Mouse (Mus musculus): ENCODE results near the gene Hif3a.

The Hif3a gene

DNA sequence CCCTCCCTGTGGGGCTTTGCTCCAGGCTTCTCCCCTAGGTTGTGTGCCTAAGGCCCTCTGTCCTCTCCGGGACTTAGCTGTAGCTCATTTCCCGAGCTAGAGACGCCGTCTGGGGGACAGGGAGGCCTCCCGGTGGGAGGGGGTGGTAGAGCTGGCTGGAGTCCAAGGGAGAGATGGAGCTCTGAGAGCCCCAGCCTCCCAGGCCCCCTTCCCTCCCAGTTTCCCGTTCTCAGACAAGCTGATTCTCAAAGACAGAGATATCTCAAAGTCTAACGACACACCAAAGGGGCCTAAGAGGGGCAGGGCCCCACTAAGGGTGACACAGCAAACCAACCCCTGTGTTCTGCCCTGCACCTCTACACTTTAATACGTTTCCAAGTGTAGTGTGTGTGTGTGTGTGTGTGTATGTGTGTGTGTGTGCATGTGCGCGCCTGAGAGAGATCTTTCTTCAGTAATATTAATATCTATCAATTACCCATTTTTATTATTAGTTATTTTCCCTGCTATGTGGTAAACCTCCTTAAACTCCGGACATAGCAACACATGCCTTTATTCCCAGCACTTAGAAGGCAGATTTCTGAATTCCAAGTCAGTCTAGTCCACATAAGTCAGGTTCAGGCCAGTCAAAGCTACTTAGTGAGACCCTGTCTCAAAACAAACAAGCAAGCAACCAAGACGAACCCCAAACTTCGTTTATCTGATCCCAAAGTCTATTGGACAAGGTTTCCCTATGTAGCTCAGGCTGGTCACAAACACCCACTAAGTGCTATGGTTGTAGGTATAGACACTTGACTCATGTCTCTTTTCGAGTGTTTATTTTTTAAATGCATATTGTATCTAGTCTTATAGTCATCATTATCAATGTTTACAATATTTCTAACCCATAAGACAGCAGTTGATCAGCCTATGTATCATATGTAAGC lies 5.4 kb downstream of the Hif3a start:
- CTCF ChIA-PET, result interaction anchor here (0.7 kb wide), 1 partner anchor 1108 kb away, joined by 3 read pairs; no protein-coding TSS in a partner anchor

DNA sequence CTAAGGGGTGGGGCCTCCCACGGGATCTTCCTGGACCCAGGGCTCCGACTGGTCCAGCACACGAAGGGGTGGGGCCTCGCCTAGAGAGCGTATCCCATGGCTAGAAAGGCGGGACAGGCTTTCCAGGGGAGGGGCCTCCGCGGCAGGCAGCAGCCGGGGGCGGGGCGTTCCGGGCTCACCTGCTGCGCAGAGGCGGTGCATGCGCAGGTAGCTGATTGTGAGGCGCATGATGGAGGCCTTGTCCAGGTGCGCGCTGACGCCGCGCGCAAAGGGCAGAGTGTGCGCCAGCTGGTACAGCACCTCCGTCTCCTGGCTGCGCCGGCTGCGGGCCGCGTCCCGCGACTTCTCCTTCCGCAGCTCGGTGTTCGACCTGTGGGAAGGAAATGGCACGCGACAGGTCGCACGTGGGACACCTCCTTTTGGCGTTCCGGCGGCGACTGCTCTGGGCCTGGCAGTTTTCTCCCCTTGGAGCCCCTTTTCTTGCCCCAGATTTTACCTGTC lies 6.1 kb downstream of the Hif3a start:
- CTCF ChIA-PET, result interaction anchor here (1.4 kb wide), 1 partner anchor 10 kb away, joined by 3 read pairs; no protein-coding TSS in a partner anchor

DNA sequence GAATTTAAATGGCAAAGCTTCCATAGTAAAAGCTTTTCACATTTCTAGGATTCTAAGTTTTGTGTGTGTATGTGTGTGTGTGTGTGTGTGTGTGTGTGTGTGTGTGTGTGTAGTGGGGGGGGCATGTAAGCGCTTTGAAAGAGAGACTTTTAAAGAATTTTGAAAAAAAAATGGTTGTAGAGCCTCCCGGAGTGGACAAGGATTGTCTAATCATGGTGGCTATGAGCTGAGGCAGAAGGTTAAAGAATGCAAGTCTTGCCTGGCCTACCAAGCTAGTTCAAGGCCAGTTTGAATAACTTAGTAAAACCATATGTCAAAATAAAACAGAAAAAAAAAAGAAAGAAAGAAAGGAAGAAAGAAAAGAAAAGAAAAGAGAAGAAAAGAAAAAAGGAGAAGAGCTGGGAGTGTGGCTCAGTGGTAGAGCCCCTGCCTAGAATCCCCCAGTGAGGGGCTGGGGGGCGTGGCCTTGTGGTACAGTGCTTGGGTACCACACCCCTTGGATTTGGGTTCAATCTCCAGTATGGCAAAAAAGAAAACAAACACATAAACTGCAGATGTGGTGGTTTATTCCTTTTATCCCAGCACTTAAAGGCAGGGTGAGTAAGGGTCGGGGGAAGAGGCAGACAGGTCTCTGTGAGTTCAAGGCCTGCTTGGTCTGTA lies 6.8 kb downstream of the Hif3a start:
- CTCF ChIA-PET, result interaction anchor here (0.7 to 1.6 kb wide), 3 partner anchors 9 to 17 kb away, joined by 3 to 9 read pairs (median 5); no protein-coding TSS in a partner anchor

DNA sequence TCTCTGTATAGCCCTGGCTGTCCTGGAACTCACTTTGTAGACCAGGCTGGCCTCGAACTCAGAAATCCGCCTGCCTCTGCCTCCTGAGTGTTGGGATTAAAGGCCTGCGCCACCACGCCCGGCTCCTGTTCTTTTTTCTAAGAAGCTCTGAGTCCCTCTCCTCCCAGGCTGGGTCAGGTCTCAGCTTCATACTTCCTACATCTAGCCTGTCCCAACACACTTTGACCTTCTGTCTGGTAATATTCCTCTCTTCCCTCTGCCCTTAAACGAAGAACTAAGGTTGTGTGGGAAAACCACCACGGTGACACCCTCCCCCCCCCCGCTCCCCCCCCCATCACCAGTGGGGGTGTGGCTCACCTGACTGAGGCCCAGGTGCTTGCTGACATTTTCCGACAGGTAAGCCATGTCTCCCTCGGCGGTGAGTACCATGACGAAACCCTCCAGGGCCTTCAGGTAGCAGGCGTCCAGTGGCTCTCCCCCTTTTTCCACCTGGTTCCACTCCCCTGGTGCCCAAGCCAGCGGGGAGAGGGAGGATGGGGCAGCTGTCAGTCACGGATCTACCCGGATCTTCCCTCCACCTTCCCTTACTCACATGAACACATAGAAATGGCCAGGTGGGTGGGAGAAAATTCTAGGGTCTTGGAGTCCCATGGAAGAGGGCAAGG lies 7.8 kb downstream of the Hif3a start:
- CTCF ChIA-PET, result interaction anchor here (1.6 kb wide), 1 partner anchor 18 kb away, joined by 5 read pairs; no protein-coding TSS in a partner anchor

DNA sequence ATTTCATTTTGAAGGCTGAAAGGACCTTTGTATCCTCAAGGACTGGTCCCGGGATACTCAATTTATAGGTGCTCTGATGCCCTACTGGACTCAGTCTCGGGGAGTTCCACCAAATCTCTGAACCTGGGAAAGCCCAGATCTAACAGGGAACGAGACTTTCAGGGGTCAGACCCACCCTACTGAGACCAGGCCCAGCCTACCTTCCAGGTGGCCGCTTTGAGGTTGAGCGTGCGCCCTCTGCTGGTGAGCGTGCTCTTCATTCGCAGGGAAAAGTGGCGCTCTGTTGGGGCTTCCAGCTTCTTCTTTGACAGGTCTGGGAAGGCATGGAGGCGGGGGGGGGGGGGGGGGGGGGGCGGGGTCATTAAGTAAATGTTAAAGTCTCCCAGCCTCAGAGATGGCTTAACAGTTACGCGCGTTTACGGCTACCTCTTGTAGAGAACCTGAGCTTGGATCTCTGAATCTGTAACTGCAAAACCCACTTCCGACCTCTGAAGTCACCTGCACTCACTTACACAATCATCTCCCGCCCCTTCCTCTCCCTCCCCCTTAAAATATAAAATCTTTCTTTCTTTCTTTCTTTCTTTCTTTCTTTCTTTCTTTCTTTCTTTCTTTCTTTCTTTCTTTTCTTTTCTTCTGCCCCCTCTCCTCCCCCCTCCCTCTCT lies 11.2 kb downstream of the Hif3a start:
- CTCF ChIA-PET, result interaction anchor here (0.6 to 0.7 kb wide), 3 partner anchors 9 to 198 kb away, joined by 3 to 5 read pairs (median 3); no protein-coding TSS in a partner anchor

DNA sequence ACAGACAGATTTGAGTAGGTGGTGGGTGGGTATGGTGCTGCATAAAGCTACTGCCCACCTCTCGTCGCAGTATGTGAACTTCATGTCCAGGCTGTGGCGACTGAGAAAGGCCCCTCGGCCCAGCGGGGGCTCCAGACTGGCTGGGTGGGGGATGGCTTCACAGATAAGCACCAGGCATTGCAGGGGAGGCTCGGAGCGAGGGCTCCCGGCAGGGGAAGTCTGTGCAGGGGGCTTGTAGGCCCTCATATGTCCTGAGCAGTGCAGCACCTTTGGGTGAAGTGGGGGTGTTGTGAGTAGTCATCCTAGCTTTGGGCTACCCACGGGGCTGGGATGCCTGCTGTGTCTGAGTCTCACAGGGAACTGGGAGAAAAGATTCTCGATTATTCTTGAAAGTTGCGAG lies 11.7 kb downstream of the Hif3a start:
- CTCF ChIA-PET, result interaction anchor here (0.6 kb wide), 1 partner anchor 9 kb away, joined by 3 read pairs; no protein-coding TSS in a partner anchor

DNA sequence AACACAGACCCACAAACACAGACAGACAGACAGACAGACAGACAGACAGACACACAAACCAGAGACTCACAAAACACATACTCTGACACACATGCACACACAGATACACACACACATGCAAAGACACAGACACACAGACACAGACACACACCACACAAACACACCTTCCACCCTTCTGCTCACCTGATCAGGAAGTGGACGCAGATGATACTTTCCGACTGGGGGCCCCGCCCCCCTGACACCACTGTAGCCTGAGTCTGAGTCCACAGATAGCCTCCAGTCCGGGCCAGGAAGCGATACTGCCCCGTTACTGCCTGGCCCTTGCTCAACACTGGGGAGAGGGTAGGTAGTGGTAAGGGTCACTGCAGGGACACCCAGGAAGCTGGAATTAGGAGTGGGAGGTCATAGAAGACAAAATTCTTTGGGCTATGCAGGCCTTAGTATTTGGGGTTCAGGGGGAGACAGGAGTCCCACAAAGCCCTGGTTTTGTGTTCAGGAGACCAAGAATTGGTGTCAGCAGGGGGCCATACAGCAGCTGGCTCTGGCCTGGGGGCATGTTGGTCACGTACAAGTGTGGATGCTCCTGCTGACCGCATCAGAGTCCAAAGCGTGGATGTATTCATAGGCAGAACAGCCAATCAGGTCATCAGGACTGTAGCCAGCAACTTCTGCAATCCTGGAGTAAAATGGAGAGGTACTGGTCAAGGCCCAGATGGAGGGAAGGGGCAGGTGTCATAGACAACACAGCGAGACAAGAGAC lies 13.6 kb downstream of the Hif3a start:
- CTCF ChIA-PET, result no interaction called here

DNA sequence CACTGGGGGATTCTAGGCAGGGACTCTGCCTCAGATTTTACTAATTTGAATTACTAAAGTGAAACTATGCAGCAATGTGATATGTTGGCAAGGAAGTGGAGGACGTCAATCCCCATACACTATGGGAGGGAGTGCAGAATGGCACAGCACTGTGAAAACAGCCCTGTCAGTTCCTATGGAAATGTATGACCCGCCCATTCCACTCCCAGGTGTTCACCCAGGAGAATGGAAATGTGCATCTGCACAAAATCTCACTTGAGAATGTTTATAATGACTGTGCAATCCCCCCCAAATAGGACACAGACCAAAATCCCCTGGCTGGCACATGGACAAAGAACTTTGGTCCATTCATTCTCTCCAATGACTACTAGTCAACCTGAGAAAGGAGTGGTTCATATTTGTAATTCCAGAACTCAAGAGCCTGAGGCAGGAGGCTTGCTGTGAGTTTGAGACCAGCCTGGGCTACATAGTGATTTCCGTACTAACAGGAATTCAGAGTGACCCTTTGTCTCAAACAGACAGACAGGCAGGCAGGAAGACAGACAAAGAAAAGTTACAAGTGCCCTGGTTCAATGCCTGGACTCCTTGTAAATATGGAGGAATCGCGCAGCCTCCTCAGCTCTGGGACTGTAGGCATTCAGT lies 15.1 kb downstream of the Hif3a start:
- CTCF ChIA-PET, result no interaction called here

DNA sequence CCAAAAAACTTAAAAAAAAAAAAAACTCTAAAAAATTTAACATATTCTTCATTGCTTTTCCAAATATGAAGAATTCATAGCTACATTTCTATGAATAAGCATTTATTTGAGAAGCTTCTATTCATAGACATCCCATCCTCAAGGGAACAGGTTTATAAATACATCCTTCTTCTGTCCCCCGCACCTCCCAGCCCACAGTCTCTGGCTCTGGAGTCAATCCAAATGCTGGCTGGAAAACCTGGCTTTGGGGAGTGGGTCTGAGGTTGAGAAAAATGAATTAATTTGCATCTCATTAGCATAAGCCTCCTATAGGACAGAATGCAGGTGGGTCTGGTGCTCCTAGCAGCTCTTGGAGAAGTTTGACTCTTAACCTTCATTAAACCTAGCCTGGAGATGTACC lies 16.5 kb downstream of the Hif3a start:
- CTCF ChIA-PET, result interaction anchor here (0.6 kb wide), 1 partner anchor 37 kb away, joined by 3 read pairs; no protein-coding TSS in a partner anchor

DNA sequence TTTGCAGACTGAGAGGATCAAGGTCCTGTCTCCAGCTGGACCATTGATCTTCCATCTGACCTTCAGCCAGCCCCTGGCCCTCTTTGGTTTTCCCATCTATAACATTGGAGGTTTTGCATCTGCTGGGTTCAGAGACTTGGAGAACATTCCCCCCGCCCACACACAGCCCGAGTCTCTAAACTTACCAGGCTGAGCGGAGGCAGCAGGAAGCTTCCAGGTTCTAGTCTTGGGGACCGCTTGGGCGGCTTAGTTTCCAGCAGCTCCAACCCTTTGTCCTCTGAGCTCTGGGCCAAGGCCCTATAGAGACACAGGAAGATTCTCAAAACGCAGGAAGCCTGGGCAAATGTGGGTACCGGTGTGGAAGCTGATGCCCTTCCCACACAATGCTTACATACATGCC lies 22.9 kb downstream of the Hif3a start:
- CTCF ChIA-PET, result no interaction called here

DNA sequence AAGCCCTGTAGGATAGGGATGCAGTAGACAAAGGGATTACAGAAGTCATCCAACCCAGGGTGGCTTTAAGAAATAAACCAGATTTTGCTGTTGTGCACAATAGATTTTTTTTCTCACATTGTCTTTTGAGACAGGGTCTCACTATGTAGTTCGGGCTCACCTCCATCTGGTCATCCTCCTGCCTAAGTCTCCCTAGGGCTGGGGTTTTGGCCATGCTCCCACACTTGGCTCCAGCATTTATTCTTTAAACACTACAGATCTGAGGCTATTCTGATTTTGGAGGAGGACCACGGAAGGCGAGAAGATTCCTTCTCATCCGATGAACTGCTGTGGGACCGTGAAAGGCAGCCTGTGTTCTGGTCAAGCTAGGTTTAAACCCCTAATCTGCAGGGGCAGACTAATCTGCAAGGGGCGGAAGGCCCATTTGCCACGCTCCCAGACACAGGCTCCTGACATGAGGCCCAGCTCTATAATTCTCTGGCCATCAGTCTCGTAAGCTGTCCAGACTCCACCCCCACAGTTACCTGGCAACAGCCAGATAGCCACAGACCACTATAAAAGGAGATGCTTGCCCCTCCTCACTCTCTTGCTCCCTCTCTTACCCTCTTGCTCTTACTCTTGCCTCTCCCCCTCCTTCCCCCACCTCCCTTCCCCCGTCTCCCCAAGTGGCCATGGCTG lies 24.1 kb downstream of the Hif3a start:
- CTCF ChIA-PET, result no interaction called here

DNA sequence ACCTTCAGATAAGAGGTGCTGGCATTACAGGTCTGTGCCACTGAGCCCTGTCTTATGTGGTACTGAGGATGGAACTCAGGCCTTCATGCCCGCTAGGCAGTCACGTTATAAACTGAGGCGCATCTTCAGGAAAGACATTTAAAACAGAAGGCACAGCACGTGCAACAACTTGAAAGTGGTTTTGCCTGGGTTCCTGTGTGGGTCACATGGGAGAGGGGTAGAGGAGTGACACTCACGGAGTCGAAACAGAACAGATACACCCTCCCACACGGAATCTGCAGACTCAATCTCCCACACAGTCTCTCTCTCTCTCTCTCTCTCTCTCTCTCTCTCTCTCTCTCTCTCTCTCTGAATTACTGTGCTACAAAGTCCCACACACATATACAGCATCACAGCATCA lies 32.0 kb downstream of the Hif3a start:
- CTCF ChIA-PET, result no interaction called here

DNA sequence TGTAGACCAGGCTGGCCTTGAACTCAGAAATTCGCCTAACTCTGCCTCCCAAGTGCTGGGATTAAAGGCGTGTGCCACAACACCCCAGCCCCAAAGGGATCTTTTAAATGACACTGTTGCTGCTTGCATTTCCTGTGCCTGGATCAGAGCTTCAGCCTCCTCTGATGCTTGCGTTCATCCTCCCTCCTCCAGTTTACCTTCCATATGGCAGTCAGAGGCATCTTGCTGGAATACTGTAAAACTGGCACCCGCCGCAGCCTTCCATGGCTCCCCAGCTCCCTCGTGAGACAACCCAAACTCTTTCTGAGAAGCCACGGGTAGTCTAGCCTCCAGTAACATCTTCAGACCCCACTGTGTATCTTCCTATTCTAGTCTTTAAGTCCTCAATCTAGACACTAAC lies 33.3 kb downstream of the Hif3a start:
- CTCF ChIA-PET, result no interaction called here

DNA sequence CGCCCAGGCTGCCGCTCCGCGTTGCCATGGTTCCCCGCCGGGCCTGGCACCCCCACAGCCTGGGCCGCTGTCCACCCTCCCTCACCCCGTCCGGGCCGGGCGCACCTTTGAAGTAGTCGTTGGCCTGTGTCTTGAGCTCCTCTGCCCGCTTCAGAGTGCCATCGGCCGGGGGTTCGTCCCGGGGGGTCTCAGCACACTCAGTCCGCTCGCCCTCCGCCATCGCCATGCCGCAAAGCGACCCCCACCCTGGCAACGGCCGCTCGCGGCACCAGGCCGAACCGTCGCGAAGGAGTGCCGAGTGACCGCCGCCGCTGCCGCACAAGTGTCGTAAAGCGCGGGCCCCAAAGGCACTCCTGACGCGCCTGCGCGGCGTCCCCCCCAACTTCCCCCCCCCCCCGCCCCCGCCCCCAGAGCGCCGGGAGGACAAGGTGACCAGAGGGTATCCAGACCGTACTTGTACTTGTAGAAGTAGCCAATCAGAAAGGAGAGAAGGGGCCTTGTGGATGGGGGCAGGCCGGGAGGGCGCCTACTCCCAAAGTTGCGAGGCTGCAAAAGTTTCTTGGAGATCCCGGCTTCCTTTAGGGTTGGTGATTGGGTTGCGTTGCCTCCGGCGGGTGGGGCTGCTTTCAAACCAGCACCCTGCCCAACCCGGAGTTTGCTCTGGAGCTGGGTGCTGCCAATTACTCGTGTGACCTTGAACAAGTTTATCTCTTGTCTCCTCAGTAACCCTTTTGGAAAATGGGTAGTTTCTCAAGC lies 34.5 kb downstream of the Hif3a start, which contains the start of gene Ppp5c:
TSS of gene Ppp5c (minus strand) at position 337 of the 756 bp plus-strand sequence.
- CTCF ChIA-PET, result interaction anchor here (0.8 kb wide), 1 partner anchor 35 kb away, joined by 3 read pairs; the partner anchor contains the start of gene Hif3a

DNA sequence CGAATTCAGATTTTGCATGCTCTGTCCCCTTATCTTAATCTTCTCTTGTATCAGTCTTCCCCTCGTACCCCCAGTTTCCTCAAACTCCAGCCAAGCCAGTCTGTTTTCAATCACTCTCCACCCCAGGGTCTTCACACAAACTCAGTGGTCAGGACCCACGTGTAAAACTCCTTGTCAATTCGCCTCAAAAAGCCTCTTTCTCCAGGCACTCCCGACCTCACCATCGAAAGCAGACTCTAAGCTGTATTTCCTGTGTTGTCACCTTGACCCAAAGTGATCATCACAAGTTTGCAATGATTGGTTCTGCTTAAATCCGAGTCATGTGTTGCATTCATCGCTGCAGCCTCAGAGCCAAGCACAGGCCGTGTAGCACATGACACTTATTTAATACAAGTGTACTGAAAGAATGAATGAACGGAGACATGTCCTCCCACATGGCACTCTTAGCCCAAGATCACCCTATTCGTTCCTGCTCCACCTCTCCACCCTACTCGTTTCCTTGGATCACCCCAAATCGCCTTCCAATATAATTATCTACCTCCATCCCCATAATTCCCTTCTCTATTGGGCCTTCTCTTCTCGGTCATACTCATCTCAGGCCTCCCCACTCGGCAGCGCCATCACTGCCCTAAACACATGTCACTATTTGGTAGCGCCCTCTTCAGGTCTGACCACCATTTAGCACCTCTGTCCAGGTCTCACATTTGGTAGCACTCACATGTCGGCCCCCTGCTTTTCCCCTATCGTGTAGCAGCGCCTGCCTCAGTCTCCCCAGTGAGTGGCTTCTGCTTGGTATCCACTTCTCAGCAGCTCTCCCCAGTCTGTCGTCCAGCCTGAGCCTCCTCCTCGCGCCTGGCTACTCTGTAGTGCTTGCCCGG lies 35.3 kb downstream of the Hif3a start:
- CTCF ChIA-PET, result interaction anchor here (0.8 kb wide), 1 partner anchor 36 kb away, joined by 3 read pairs; the partner anchor contains the start of gene Hif3a

DNA sequence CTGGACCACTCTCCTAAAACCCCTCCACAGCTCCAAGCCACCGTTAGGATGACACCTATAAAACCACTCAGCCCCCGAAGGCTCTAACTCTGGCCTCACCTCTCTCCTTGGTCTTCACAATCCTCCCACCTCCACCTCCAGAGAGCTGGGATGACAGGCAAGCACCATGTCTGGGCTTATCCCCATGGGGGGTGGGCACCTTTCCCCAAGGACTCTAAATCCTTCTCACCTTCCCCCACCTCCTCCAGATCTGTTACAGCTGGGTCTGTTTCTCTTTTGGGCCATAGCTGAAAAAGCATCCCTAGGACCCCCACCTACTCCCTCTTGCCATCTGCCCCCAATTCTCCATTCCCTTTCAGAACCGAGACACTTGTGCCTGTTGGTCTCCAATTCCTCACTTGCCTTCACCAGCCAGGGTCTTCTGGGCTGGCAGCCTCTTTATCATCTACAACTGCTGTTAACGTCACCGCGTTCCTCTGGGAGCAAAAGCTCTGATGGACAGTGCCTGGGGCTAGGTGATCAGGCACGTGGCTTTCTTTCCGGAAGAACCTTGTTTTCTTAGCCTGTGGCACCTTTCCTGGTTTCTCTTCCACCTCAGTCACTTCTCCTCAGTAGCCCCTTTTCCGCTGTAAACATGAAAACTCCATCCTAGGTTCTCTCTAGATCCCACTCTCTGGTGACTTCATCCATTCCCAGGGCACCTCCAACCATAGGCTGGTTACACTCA lies 36.2 kb downstream of the Hif3a start:
- CTCF ChIA-PET, result interaction anchor here (0.6 kb wide), 1 partner anchor 96 kb away, joined by 3 read pairs; no protein-coding TSS in a partner anchor

DNA sequence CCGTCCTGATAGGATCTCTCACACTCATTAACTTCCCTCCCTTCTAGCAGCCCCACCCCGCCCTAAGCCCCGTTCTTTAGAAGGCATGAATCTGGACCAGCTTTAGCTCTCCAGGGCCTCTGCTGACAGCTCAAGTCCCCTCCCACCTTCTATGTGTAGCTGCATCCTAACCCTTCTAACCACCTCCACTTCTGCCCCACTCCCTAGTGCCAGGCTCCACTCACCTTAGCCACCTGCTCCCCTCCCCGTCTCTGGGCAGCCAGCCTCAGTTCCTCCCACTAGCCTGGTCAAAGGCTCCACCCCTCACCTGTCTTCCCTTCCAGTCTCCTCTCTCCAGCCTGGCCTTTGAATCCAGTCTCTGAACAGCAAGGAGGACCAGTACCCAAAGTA lies 36.7 kb downstream of the Hif3a start:
- CTCF ChIA-PET, result no interaction called here

All from spleen, embryonic (tissue).